Mouse (Mus musculus) liver, embryonic 11.5 days (tissue): Measurements from ENCODE around the gene Akr1b10. TPM values are rescaled to one million over a fixed set of nuclear protein-coding genes. Genes with fewer than 3 reads are reported as not detected.

Source experiments
- ATAC-seq: fragments of 200-750 bp; cut with Nextera tagmentation; replicated peaks from 2 replicates; pipeline ENCODE4 v1.8.0; 2017; ENCODE audit warnings: moderate number of reproducible peaks, mild to moderate bottlenecking, moderate TSS enrichment, moderate library complexity; ENCODE audit not compliant: low FRiP score
- DNase-seq: peaks from one replicate; pipeline ENCODE4 v3.0.0-alpha.2; 2017; ENCODE audit warnings: low spot score
- H3K27ac ChIP-seq: fragments of 300-500 bp; sonication (generic); 2 replicates; pipeline ENCODE4 v1.5.1; 2014; ENCODE audit warnings: mild to moderate bottlenecking, low read depth, low read length, control low read depth
- H3K27me3 ChIP-seq: fragments of 300-500 bp; sonication (generic); replicated peaks from 2 replicates; pipeline ENCODE4 v1.6.1; 2014; ENCODE audit warnings: low read length, mixed read lengths; ENCODE audit not compliant: control insufficient read depth, insufficient read depth
- H3K36me3 ChIP-seq: fragments of 300-500 bp; sonication (generic); 2 replicates; pipeline ENCODE4 v1.6.1; 2014; ENCODE audit warnings: mild to moderate bottlenecking, low read length, moderate library complexity, mixed read lengths; ENCODE audit not compliant: control insufficient read depth, insufficient read depth
- H3K4me1 ChIP-seq: fragments of 300-500 bp; sonication (generic); replicated peaks from 2 replicates; pipeline ENCODE4 v1.6.1; 2014; ENCODE audit warnings: low read length, mixed read lengths; ENCODE audit not compliant: control insufficient read depth, insufficient read depth
- H3K4me2 ChIP-seq: fragments of 300-500 bp; sonication (generic); 2 replicates; pipeline ENCODE4 v1.6.1; 2014; ENCODE audit warnings: mild to moderate bottlenecking, control low read depth, moderate library complexity
- H3K4me3 ChIP-seq: fragments of 300-500 bp; sonication (generic); 2 replicates; pipeline ENCODE4 v1.5.1; 2014; ENCODE audit warnings: low read depth, low read length, control low read depth
- H3K9ac ChIP-seq: fragments of 300-500 bp; sonication (generic); 2 replicates; pipeline ENCODE4 v1.6.1; 2014; ENCODE audit warnings: low read depth, low read length, control low read depth
- H3K9me3 ChIP-seq: fragments of 300-500 bp; sonication (generic); 2 replicates; pipeline ENCODE4 v1.6.1; 2016; ENCODE audit warnings: low read length, inconsistent platforms, mixed read lengths; ENCODE audit not compliant: control insufficient read depth
- WGBS: fragments of 180-500 bp; shearing (Covaris S2); extraction: QIAGEN DNeasy Blood & Tissue Kit; methylation state at CpG from one replicate; pipeline ENCODE4 v1.1.7; 2014; 5-methylcytosine and 5-hydroxymethylcytosine counted together
- polyA plus RNA-seq: library from polyadenylated mRNA; unstranded; fragments of >200 nt; fragmentation: Nextera tagmentation; extraction: Ambion mirVana; gene quantifications from 2 replicates; pipeline ENCODE4 v1.2.1, GENCODE M21; 2014

Gene Akr1b10
- polyA plus RNA-seq, 1 experiment from 2014 or later: 16.1 TPM

DNA sequence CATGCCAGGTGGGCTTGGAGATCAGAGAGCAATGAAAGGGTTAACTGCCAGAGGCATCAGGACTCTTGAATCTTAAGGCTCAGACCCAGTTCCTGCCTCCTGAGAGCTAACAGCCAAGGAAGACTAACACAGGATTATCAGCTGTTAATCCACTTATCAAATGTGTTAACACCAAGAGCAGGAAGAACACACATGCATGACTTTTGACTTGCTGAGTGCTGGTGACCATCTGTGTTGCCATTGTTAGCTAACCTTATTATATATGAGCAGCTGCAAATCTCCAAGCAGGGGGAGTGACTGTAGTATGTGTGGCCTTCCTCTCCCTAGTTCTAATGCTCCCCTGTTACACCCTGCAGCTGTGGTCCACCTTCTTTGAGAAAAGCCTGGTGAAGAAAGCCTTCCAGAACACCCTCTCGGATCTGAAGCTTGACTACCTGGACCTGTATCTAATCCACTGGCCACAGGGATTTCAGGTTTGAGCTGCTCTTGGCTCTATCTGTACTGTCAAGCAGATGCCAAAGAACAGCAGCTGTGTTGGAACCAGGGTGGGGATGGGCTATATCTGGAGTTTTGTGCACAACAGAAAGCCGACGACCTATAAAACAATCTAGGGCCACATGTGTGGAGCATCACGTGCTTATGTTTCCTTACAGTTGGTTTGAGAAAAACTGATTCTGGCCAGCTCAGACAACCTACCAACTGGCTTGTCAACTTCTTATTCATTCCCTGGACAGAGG lies 4.6 kb downstream of the Akr1b10 start:
- H3K4me2 ChIP-seq: no peak overlapping the region
- H3K9me3 ChIP-seq: no peaks in the 10 kb centered on the region
- H3K9ac ChIP-seq: no peak overlapping the region
- no peak overlapping the region for H3K27ac ChIP-seq
- WGBS: 85% methylated on average over 4 of the region's 4 CpGs
- DNase-seq (no peak), ATAC-seq (no peak)
- H3K36me3 ChIP-seq: peaks cover 12% of the 10 kb centered on the region; the same call in 1 of the 2 replicates
- H3K4me3 ChIP-seq: no peak overlapping the region
- no peaks in the 10 kb centered on the region for H3K4me1 ChIP-seq
- no peaks in the 10 kb centered on the region for H3K27me3 ChIP-seq

DNA sequence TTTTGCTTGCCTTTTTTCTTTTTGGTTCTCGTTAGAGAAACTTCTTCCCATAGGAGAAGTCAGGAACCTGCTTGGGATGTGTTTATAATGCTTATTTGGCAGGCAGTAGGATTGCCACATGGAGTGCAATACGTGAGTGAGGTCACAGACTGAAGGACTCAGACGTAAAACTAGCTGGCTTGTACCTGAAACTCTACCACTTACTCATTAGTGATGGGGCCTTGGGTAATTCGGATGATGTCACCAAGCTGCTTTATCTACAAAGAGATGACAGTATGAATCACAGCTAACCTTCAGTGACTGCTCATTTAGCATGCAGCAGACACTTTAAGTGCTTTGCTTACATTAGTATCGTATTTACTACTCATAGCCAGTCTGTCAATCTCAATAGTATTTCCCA lies 11.9 kb downstream of the Akr1b10 start:
- H3K9me3 ChIP-seq: no peaks in the 10 kb centered on the region
- H3K4me2 ChIP-seq: no peak overlapping the region
- DNase-seq (no peak), ATAC-seq (no peak)
- H3K36me3 ChIP-seq: peaks cover 5% of the 10 kb centered on the region; the same call in 1 of the 2 replicates
- WGBS: 77% methylated on average over 5 of the region's 5 CpGs
- H3K27ac ChIP-seq: no peak overlapping the region
- H3K9ac ChIP-seq: no peak overlapping the region
- no peaks in the 10 kb centered on the region for H3K27me3 ChIP-seq
- no peaks in the 10 kb centered on the region for H3K4me1 ChIP-seq
- no peak overlapping the region for H3K4me3 ChIP-seq

GRCm38 (mm10) chr6:34398431-34398830 lies 14.4 kb downstream of the Akr1b10 start:
- H3K9me3 ChIP-seq: no peaks in the 10 kb centered on the region
- DNase-seq (no peak), ATAC-seq (no peak)
- WGBS: 87% methylated on average over 6 of the region's 6 CpGs
- H3K27me3 ChIP-seq: no peaks in the 10 kb centered on the region
- H3K9ac ChIP-seq: no peak overlapping the region
- no peak overlapping the region for H3K4me3 ChIP-seq
- no peaks in the 10 kb centered on the region for H3K4me1 ChIP-seq
- H3K27ac ChIP-seq: no peak overlapping the region
- no peaks in the 10 kb centered on the region for H3K36me3 ChIP-seq
- no peak overlapping the region for H3K4me2 ChIP-seq

DNA sequence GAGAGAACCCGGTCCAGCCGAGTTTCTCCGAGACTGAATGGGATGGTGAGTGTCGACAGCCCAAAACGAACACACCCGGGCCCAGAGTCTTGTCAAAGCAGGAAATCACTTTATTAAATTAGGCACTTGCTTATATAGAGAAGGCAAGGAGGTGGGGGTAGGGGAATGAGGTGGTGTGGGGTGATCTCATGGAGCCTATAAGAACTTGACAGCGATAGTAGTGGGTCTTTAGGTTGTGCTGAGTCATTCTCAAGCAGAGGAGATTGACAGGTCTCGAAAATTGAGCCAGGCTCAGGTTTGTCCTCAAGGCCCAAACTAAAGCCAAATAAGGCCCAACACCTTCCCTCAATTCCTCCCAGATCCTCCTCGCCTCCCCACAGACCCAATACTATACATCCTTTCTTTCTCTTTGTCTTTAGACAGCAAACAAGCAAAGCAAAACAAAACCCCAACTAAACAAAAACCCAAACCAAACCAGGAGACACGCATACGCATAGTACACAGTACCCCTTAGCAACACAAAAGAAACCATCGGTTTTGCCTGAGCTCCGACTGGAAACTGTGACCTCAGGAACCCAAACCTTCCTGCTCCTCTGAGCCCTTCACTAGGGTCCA lies 15.7 kb downstream of the Akr1b10 start:
- no peak overlapping the region for H3K27ac ChIP-seq
- H3K27me3 ChIP-seq: no peaks in the 10 kb centered on the region
- no peaks in the 10 kb centered on the region for H3K9me3 ChIP-seq
- H3K36me3 ChIP-seq: no peaks in the 10 kb centered on the region
- H3K4me3 ChIP-seq: no peak overlapping the region
- H3K4me1 ChIP-seq: no peaks in the 10 kb centered on the region
- no peak overlapping the region for H3K4me2 ChIP-seq
- H3K9ac ChIP-seq: no peak overlapping the region
- DNase-seq (no peak), ATAC-seq (no peak)
- WGBS: 79% methylated on average over 13 of the region's 13 CpGs

DNA sequence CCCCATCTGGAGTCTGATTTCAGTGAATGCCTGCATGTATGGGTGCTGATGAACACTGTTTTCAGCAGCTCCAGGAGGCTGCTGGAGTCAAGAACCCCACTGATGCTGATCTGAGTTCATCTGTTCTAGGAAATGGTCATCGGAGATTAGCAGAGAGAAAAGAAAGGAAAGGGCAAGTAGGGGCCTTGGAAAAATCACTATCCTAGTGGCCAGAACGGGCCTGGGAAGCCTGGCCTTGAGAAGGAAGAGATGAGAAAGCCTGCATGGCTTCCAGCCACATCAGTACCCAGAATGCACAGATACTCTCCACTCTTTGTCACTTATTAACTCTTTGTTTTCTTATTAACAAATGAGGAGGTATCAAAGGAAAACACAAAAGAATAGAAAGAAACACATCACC lies 16.7 kb downstream of the Akr1b10 start:
- WGBS: 66% methylated on average over 2 of the region's 2 CpGs
- no peak for DNase-seq

GRCm38 (mm10) chr6:34406746-34407145 lies 22.7 kb downstream of the Akr1b10 start:
- H3K27ac ChIP-seq: no peak overlapping the region
- H3K4me3 ChIP-seq: no peak overlapping the region
- 88% methylated on average over 4 of the region's 4 CpGs for WGBS
- DNase-seq (no peak), ATAC-seq (no peak)
- no peaks in the 10 kb centered on the region for H3K27me3 ChIP-seq
- H3K4me2 ChIP-seq: no peak overlapping the region
- H3K4me1 ChIP-seq: no peaks in the 10 kb centered on the region
- H3K9me3 ChIP-seq: no peaks in the 10 kb centered on the region
- H3K9ac ChIP-seq: no peak overlapping the region
- H3K36me3 ChIP-seq: no peaks in the 10 kb centered on the region

More for the DNA sequence above, 16.7 kb downstream of the Akr1b10 start:
- Histone ChIP-seq H3K4me2 (no peak overlapping the region), H3K9ac (no peak overlapping the region), H3K27me3 (no peaks in the 10 kb centered on the region), H3K4me1 (no peaks in the 10 kb centered on the region), H3K9me3 (no peaks in the 10 kb centered on the region), H3K36me3 (no peaks in the 10 kb centered on the region), H3K4me3 (no peak overlapping the region), H3K27ac (no peak overlapping the region)
- no peak for ATAC-seq

DNA sequence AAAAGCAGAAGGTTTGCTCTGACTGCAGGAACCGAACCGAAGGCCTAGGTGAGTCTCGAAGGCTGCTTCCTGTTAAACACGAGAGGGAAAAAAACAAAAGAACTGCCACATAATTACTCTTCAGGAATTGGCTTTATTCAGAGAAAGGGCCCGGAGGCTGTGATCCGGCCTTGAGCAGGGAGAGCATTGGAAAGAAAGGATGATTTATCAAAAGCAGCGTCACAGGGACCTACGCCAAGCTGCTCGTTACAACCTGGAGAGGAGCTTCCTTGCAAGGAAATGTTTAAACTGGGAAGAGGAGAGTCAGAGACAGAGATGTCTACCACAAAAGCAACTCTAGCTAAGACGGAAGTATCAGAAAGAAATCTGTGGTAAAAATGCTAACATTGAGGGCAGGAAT lies 23.4 kb downstream of the Akr1b10 start:
- DNase-seq: no peak
- no peak for ATAC-seq

GRCm38 (mm10) chr6:34412023-34412422 lies 28.0 kb downstream of the Akr1b10 start, which contains the start of gene Akr1b7:
TSS of gene Akr1b7 (plus strand) at chr6:34412334.
- H3K4me2 ChIP-seq: no peak within 1 kb of the TSS
- H3K4me3 ChIP-seq: no peak within 1 kb of the TSS
- no peaks in the 10 kb centered on the region for H3K9me3 ChIP-seq
- no peak within 1 kb of the TSS for H3K9ac ChIP-seq
- DNase-seq (no peak), ATAC-seq (no peak)
- 66% methylated on average over 6 of the region's 6 CpGs for WGBS
- no peaks in the 10 kb centered on the region for H3K36me3 ChIP-seq
- no peaks in the 10 kb centered on the region for H3K4me1 ChIP-seq
- no peak within 1 kb of the TSS for H3K27ac ChIP-seq
- H3K27me3 ChIP-seq: no peaks in the 10 kb centered on the region

More for the DNA sequence above, 23.4 kb downstream of the Akr1b10 start:
- H3K4me3 ChIP-seq: no peak overlapping the region
- H3K36me3 ChIP-seq: no peaks in the 10 kb centered on the region
- no peaks in the 10 kb centered on the region for H3K4me1 ChIP-seq
- no peaks in the 10 kb centered on the region for H3K27me3 ChIP-seq
- 84% methylated on average over 10 of the region's 10 CpGs for WGBS
- H3K4me2 ChIP-seq: no peak overlapping the region
- H3K27ac ChIP-seq: no peak overlapping the region
- no peak overlapping the region for H3K9ac ChIP-seq
- H3K9me3 ChIP-seq: no peaks in the 10 kb centered on the region

- H3K9me3 ChIP-seq: no peaks in the 10 kb centered on the region
- no peak overlapping the region for H3K4me3 ChIP-seq
- H3K36me3 ChIP-seq: no peaks in the 10 kb centered on the region
- WGBS: 54% methylated on average over 1 of the region's 1 CpGs
- DNase-seq (no peak), ATAC-seq (no peak)
- no peaks in the 10 kb centered on the region for H3K4me1 ChIP-seq
- H3K9ac ChIP-seq: no peak overlapping the region
- H3K27ac ChIP-seq: no peak overlapping the region
- no peaks in the 10 kb centered on the region for H3K27me3 ChIP-seq
- H3K4me2 ChIP-seq: no peak overlapping the region
Observed at GRCm38 (mm10) chr6:34412688-34413087, 28.7 kb downstream of the Akr1b10 start.
